Mouse (Mus musculus) thymus, postnatal 10 days (tissue): Measurements from ENCODE around the gene Adgrf5.
"Not testable (repeated sequence)": the region's sequence is repeated elsewhere in the genome, so short reads cannot be mapped to it uniquely, and the experiment has no call there.

Experiments used
- DNase-seq, 2 experiments: peaks; one replicate each; pipeline ENCODE4 v3.0.0; 2021; ENCODE audit warnings: low spot score in 2 of 2

Adgrf5 gene

GRCm38 (mm10) chr17:43460245-43461181, 100.3 kb downstream of the Adgrf5 start:
- peak; percentile 28 to 57 for DNase-seq

DNA sequence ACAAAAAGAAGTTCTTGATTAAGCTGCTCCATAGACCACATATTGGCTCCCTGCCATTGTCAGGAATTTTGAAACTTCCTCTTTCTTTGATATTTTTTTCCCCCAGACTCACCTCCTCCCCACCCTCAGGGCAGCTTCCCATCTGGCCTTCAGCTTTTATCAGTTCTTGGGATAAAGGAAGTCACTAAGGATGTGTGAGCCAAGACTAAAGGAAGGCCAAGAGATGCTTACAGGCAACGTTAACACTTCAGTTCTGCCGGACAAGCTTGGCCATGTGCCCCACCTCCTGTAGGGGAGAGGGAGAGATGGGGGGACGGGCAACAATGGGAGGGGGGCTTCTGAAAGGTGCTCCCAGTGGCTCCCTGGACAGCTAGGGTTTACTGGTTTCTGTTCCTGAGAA, 109.8 kb downstream of the Adgrf5 start:
- DNase-seq, result no peak

- DNase-seq, result no peak
Observed at GRCm38 (mm10) chr17:43472558-43472957, 112.3 kb downstream of the Adgrf5 start.

DNA sequence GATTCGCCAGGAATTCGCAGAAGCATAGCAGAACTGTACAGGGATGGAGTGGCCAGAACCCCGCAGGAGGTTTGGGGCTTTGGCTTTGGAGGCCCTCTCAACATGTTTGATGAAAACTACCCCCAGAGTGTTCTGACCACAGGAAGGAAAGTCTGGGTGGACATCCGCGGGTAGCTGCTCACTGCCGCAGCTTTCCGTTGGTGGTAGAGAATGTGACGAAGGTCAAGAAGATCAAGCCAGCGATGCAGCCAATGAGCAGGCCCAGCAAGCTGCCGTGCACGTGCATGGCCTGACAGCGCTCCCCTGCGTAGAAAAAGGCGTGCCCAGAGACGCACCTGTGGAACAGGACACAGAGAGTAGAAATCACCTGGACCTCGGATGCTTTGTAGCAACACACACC, 114.5 kb downstream of the Adgrf5 start:
- DNase-seq, result no peak

GRCm38 (mm10) chr17:43477621-43478020, 117.4 kb downstream of the Adgrf5 start:
- DNase-seq, result no peak

DNA sequence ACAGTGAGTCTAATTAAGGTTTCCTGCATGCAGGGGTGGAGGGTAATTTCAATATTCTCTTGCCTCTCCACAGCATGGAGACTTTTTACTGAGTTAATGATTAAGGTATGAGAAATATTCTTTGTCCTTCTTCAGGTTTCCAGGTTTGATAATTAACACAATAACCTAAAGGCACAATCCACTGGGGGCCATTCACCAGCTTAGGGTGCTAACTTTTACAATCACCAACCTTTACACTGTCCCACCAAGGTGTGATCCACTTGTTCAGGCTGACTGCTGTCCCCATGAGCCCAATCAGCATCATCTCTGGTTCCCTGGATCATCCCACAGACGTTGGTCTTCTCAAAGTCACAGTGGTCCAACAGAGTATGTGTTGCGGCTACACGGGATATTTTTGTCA, 125.7 kb downstream of the Adgrf5 start:
- no peak for DNase-seq

DNA sequence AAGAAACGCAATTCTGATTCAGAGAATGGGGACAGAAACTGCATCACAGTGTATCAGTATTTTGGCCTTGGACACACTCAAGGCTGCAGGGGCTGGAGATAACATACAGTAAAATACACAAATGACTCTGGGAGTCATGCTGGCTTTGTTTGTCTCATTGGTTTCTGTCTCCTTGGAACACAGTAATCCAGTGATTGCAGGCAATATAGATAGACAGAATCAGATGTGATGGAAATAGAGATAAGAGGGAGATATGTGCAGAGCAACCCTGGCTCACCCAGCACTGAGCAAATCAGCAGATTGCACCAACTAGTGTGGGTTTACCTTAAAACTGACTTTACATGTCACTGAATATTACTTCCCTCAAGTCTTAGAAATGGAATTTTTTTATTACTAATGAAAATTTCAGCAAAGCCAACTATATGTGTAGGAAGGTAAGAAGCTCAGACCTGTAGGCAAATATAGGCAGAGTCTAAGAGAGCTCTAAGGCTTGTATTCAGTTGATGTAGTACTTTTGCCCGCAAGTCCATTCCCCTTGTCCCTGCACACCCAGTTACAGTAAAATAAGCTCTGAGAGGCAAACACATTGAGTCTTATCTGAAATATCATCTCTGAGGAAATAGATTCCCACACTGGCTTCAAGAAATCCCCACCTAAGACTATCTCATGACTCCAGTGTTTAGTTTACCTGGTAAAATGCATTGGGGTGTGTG, 128.3 kb downstream of the Adgrf5 start:
- DNase-seq, result no peak

GRCm38 (mm10) chr17:43490371-43490770, 130.1 kb downstream of the Adgrf5 start:
- not testable (repeated sequence) for DNase-seq

GRCm38 (mm10) chr17:43495502-43495901, 135.3 kb downstream of the Adgrf5 start:
- DNase-seq, result no peak

GRCm38 (mm10) chr17:43497521-43497920, 137.3 kb downstream of the Adgrf5 start:
- DNase-seq, result no peak

DNA sequence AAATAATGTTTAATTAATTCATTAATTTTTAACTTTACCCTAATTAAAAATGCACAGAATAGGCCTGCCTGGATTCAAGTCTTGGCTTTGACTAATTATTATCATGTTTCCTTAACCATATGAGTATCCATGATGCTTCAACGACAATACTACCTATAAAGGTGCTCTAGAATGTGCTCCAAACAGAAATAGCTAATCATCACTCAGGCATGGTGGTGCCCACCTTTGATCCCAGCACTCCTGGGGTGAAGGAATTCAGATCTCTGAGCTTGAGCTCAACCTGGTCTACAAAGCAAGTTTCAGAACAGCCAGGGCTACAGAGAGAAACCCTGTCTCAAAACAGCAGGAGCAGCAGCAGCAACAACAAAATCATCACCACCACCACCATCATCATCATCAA, 140.3 kb downstream of the Adgrf5 start:
- DNase-seq, result no peak

DNA sequence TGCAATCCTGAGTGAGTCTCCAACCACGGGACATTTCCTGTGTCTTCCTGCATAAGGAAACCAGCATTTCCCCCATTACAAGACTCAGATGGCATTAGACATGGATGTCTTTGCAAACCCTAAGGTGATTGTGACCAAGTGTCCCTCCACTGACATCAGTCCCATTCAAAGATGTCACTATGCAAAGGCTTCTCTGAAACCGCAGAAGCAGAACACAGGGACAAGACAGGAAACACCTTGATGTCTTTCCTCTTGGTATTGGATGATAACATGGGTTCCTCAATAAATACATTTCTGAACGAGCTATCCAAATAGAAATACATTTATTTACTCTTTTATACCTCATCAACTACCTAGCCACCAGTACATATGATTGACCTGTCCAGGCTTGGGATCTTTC, 141.0 kb downstream of the Adgrf5 start:
- no peak for DNase-seq

DNA sequence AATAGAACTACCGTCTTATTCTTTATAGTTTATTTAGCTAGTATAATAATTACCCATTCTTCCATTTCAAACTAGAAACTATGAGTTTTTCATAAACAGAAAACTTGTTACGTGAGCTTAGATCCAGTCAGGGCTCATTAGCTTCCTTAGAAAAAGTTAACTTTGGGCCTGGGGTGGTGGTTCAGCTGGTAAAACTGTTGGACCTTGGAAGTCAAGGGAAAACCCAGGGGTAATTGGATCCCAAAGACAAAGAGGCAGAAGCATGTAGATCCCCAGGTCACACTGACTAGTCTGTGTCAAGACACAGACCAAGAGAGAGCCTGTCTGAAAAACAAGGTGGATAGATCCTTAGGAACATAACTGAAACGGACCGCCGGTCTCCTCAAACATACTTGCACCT, 141.4 kb downstream of the Adgrf5 start:
- DNase-seq, result no peak

GRCm38 (mm10) chr17:43502592-43502991, 142.3 kb downstream of the Adgrf5 start, which contains the start of gene Mep1a:
Gene Mep1a, minus strand, starts transcription at chr17:43502812.
- DNase-seq, result no peak

DNA sequence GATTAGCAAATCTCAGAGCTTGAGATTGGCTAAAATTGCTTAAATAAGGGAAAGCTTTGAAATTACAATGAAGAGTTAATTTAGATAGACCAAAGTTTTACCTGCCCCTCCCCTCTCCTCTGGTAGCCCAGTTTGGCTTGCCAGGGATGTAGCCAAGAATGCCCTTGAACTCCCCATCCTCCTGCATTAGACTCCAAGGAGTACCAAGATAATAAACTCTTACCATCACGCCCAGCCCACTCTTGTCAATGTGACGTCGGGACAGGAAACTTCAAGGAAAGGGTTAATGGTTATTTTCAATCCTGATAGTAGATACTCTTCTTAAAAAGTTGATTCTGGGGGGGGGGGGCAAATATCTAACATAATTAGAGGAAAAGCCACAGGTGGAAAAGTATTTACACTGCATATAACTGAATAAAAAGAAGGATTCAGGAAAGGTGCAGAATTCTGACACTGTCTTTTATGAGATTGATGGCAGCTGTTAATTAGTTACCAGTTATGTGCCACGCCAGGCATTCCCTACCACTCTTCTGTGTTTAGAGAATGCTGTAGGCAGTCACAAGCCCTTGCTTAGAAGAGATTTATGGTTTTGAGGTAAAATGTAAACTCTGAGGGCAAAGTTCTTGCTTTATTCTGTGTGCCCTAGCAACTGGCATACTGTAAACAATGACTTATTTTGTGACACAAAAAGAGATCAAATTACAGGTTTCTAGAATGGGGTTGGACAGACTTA, 143.8 kb downstream of the Adgrf5 start:
- no peak for DNase-seq

DNA sequence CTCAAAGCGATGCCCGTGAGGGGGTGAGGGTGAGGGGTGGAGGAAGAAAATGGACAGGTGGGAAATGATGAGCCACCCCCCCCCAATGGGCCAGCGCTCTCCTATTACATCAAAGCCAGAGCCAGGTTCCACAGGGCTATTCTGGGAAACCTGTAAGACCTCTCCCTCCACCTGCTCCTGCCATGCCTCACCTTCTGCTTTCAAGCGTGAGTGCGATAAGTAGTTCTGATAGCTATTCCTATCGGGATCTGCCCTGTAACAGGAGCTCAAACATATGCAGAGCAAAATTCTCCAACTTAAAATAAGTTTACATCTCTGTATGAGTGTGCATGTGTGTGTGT, 144.3 kb downstream of the Adgrf5 start:
- DNase-seq, result no peak
